Mouse (Mus musculus): ENCODE measurements around the gene Gm15128. TPM values are rescaled to one million over a fixed set of nuclear protein-coding genes. Genes with fewer than 3 reads are reported as not detected.
"Not testable (repeated sequence)": the region's sequence is repeated elsewhere in the genome, so short reads cannot be mapped to it uniquely, and the experiment has no call there.

Gm15128 gene
- polyA plus RNA-seq (2015; fragmentation: Nextera tagmentation; extraction: Ambion mirVana): not detected in 2 replicates

DNA sequence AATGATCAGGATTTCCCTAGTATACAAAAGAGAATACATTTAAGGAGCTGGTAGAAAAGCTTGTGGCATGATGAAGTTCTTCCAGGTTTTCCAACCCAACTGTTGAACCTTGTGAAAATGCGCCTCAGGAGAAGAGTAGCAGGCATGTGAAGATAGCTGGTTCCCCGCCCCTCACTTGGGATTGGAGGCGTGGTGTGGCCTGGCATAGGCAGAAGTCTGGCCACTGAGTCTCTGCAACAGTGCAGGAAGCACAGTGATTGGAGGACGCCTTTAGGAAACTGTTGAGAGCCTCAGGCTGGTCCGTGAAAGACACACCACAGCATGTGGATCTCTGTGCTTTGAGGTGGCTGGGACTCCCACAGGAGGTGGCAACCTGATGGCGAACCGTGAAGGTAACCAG is at the start of gene Gm15128:
Gene Gm15128 (plus strand): TSS at position 301 of the 400 bp plus-strand sequence.
- not testable (repeated sequence) for H3K4me3 ChIP-seq (replicated peaks; ENCODE audit: low read depth, low read length); H3K4me1 ChIP-seq (replicated peaks; ENCODE audit: insufficient read depth, low read length); H3K36me3 ChIP-seq (ENCODE audit: insufficient read depth, low read length); H3K4me2 ChIP-seq (ENCODE audit: low read length); ATAC-seq (replicated peaks; ENCODE audit: low FRiP score, low read depth); DNase-seq (ENCODE audit: low spot score); H3K9me3 ChIP-seq (replicated peaks; ENCODE audit: low read length); H3K27me3 ChIP-seq (ENCODE audit: insufficient read depth, low read length); H3K9ac ChIP-seq (ENCODE audit: low read depth, low read length); H3K27ac ChIP-seq
- 72% methylated on average over 7 of the region's 7 CpGs for WGBS

Other genes with a start within 250 kb of the Gm15128 start
- 5.2 and 5.8 TPM in 2 replicates for gene Lrch2, start 211.9 kb upstream of the Gm15128 start, polyA plus RNA-seq (2015; fragmentation: Nextera tagmentation; extraction: Ambion mirVana)
- gene Gm15080, start 227.0 kb downstream of the Gm15128 start, polyA plus RNA-seq (2015; fragmentation: Nextera tagmentation; extraction: Ambion mirVana): not detected in 2 replicates